Mouse (Mus musculus) CH12.LX (cell line): ENCODE measurements around the gene Ramp1. TPM values are rescaled to one million over a fixed set of nuclear protein-coding genes. Genes with fewer than 3 reads are reported as not detected.

ENCODE experiments used
- DNase-seq: peaks from one replicate; pipeline ENCODE4 v3.0.0-alpha.2; 2013; ENCODE audit errors: extremely low read depth
- H3K27ac ChIP-seq: 2 replicates; pipeline ENCODE4 v1.5.1; 2012; ENCODE audit warnings: low read depth, mild to moderate bottlenecking, control low read depth, moderate library complexity; ENCODE audit not compliant: insufficient read depth
- H3K27me3 ChIP-seq: replicated peaks from 2 replicates; pipeline ENCODE3; 2012; ENCODE audit warnings: inconsistent platforms
- H3K36me3 ChIP-seq, 2 experiments: replicated peaks in 1 of 2; 2 replicates each; pipeline versions ENCODE3 to v1.6.1; 2012; ENCODE audit warnings: inconsistent platforms in 1 of 2, low read length in 1 of 2, mild to moderate bottlenecking in 1 of 2, mixed read lengths in 1 of 2, moderate library complexity in 1 of 2; ENCODE audit not compliant: control insufficient read depth in 1 of 2, insufficient read depth in 1 of 2
- H3K4me1 ChIP-seq, 2 experiments: 2 replicates each; pipeline ENCODE4 v1.6.1; 2012; ENCODE audit warnings: inconsistent platforms in 1 of 2, moderate library complexity in 1 of 2; ENCODE audit not compliant: insufficient read depth in 2 of 2, control insufficient read depth in 1 of 2
- H3K4me2 ChIP-seq: 2 replicates; pipeline ENCODE4 v1.6.1; 2012; ENCODE audit warnings: low read depth, mild to moderate bottlenecking, control low read depth; ENCODE audit not compliant: poor library complexity, insufficient read depth, severe bottlenecking
- H3K4me3 ChIP-seq, 3 experiments: fragments of 150-350 bp in 1 of 3; sonication (generic) in 1 of 3; replicated peaks in 1 of 3; 2 replicates each; pipeline versions ENCODE3 to v1.5.1; 2011 to 2012; ENCODE audit warnings: low read depth in 2 of 3, low read length in 2 of 3, mild to moderate bottlenecking in 2 of 3, moderate library complexity in 2 of 3, control low read depth in 1 of 3, improper control_type of control experiment in 1 of 3, inconsistent platforms in 1 of 3, mixed read lengths in 1 of 3; ENCODE audit not compliant: poor library complexity in 1 of 3
- H3K79me2 ChIP-seq: replicated peaks from 2 replicates; pipeline ENCODE4 v1.6.1; 2012; ENCODE audit warnings: mild to moderate bottlenecking, moderate library complexity; ENCODE audit not compliant: control insufficient read depth, poor library complexity, insufficient read depth, severe bottlenecking; ENCODE audit errors: extremely low read depth
- H3K9ac ChIP-seq: 2 replicates; pipeline ENCODE4 v1.6.1; 2012; ENCODE audit warnings: low read depth, mild to moderate bottlenecking, control low read depth, moderate library complexity; ENCODE audit not compliant: insufficient read depth
- H3K9me3 ChIP-seq: replicated peaks from 2 replicates; pipeline ENCODE3; 2012; ENCODE audit warnings: low read length, inconsistent platforms, mixed read lengths
- BHLHE40 ChIP-seq: IDR thresholded peaks from 2 replicates; pipeline ENCODE4 v1.6.1; 2011; ENCODE audit warnings: mild to moderate bottlenecking, low read depth, low read length, improper control_type of control experiment
- CHD2 ChIP-seq: IDR thresholded peaks from 2 replicates; pipeline ENCODE4 v1.6.1; 2011; ENCODE audit warnings: low read length, improper control_type of control experiment
- E2F4 ChIP-seq: IDR thresholded peaks from 2 replicates; pipeline ENCODE4 v1.6.1; 2011; ENCODE audit warnings: low read depth, low read length, improper control_type of control experiment; ENCODE audit not compliant: insufficient replicate concordance
- ELF1 ChIP-seq: IDR thresholded peaks from 2 replicates; pipeline ENCODE4 v1.6.1; 2014; ENCODE audit warnings: low read depth, mild to moderate bottlenecking, inconsistent platforms, low read length, improper control_type of control experiment
- GABPA ChIP-seq: IDR thresholded peaks from 2 replicates; pipeline ENCODE4 v1.6.1; 2012; ENCODE audit warnings: low read depth, low read length, improper control_type of control experiment, inconsistent platforms; ENCODE audit not compliant: insufficient replicate concordance
- IRF4 ChIP-seq: IDR thresholded peaks from 2 replicates; pipeline ENCODE4 v1.6.1; 2014; ENCODE audit warnings: low read depth, mild to moderate bottlenecking, inconsistent platforms, low read length, improper control_type of control experiment
- KAT2A ChIP-seq: IDR thresholded peaks from 2 replicates; pipeline ENCODE4 v1.6.1; 2012; ENCODE audit warnings: low read length, improper control_type of control experiment, inconsistent platforms; ENCODE audit not compliant: insufficient replicate concordance
- MAFK ChIP-seq: IDR thresholded peaks from 2 replicates; pipeline ENCODE4 v1.6.1; 2011; ENCODE audit warnings: low read length, improper control_type of control experiment; ENCODE audit not compliant: insufficient replicate concordance
- MXI1 ChIP-seq: IDR thresholded peaks from 2 replicates; pipeline ENCODE4 v1.6.1; 2011; ENCODE audit warnings: mild to moderate bottlenecking, low read depth, low read length, improper control_type of control experiment
- NELFE ChIP-seq: IDR thresholded peaks from 2 replicates; pipeline ENCODE4 v1.6.1; 2011; ENCODE audit warnings: low read depth, low read length, improper control_type of control experiment
- NRF1 ChIP-seq: IDR thresholded peaks from 2 replicates; pipeline ENCODE4 v1.6.1; 2014; ENCODE audit warnings: low read depth, mild to moderate bottlenecking, inconsistent platforms, low read length, improper control_type of control experiment, moderate library complexity
- PAX5 ChIP-seq: IDR thresholded peaks from 2 replicates; pipeline ENCODE4 v1.6.1; 2012; ENCODE audit warnings: low read length, inconsistent platforms, mixed read lengths
- POLR2AphosphoS2 ChIP-seq: IDR thresholded peaks from 2 replicates; pipeline ENCODE4 v1.6.1; 2011; ENCODE audit warnings: low read depth, low read length, improper control_type of control experiment
- RAD21 ChIP-seq: IDR thresholded peaks from 2 replicates; pipeline ENCODE4 v1.6.1; 2011; ENCODE audit warnings: low read depth, mild to moderate bottlenecking, low read length, improper control_type of control experiment, moderate library complexity
- TCF12 ChIP-seq: IDR thresholded peaks from 2 replicates; pipeline ENCODE4 v1.6.1; 2014; ENCODE audit warnings: low read depth, mild to moderate bottlenecking, inconsistent platforms, low read length, improper control_type of control experiment
- UBTF ChIP-seq: IDR thresholded peaks from 2 replicates; pipeline ENCODE4 v1.6.1; 2012; ENCODE audit warnings: low read depth, mild to moderate bottlenecking, inconsistent platforms, low read length, improper control_type of control experiment, moderate library complexity
- USF2 ChIP-seq: conservative IDR thresholded peaks from 2 replicates; pipeline ENCODE4 v1.6.1; 2011; ENCODE audit warnings: low read depth, low read length, improper control_type of control experiment
- ZMIZ1 ChIP-seq: IDR thresholded peaks from 2 replicates; pipeline ENCODE4 v1.6.1; 2012; ENCODE audit warnings: low read depth, mild to moderate bottlenecking, inconsistent platforms, low read length, improper control_type of control experiment
- ZNF384 ChIP-seq: IDR thresholded peaks from 2 replicates; pipeline ENCODE4 v1.6.1; 2012; ENCODE audit warnings: low read depth, low read length, improper control_type of control experiment, inconsistent platforms
- dilution Hi-C: fragments of 300-500 bp; cut with MboI; formaldehyde crosslinking; loops from 2 replicates; pipeline ENCODE4 v1.14.3; 2020; ENCODE audit warnings: low sequenced_read_pairs; ENCODE audit not compliant: extremely low pct_unique_long_range_greater_than_20kb, extremely low pct_ligation_motif_present
- in situ Hi-C: fragments of 300-500 bp; cut with MboI; formaldehyde crosslinking; loops from 3 replicates; pipeline ENCODE4 v1.14.3; 2019; ENCODE audit warnings: low sequenced_read_pairs, low pct_ligation_motif_present, low pct_unique_long_range_greater_than_20kb, mixed read lengths
- polyA plus RNA-seq: library from polyadenylated mRNA; unstranded; fragments of >175 nt; gene quantifications from 2 replicates; pipeline ENCODE4 v1.2.1, GENCODE M21; 2012; ENCODE audit warnings: low read depth; ENCODE audit not compliant: insufficient read length
- total RNA-seq, 2 experiments: library from RNA; depleted of rRNA; stranded (reverse); fragments of 300-350 nt in 1 of 2; fragments of >200 nt in 1 of 2; gene quantifications; 2 replicates each; pipeline ENCODE4 v1.2.3; 2012 to 2014

The Ramp1 gene
- total RNA-seq (2012; rRNA removed) (not detected in 2 replicates), total RNA-seq (2014; rRNA removed) (not detected in 2 replicates), polyA plus RNA-seq (not detected in 2 replicates)

- no peak within 1 kb of the TSS for H3K4me2 ChIP-seq
- TF ChIP-seq ZMIZ1 (no peak), UBTF (no peak), PAX5 (no peak), KAT2A (no peak), NRF1 (no peak), ELF1 (no peak), IRF4 (no peak), RAD21 (no peak), MAFK (no peak), CHD2 (no peak), E2F4 (no peak), TCF12 (no peak), USF2 (no peak), MXI1 (no peak), POLR2AphosphoS2 (no peak), ZNF384 (no peak), BHLHE40 (no peak), NELFE (no peak)
- TF ChIP-seq, all 38 proteins: peak for 0
- Histone ChIP-seq H3K9ac (no peak within 1 kb of the TSS), H3K9me3 (no peaks in the 10 kb centered on the region), H3K36me3 (no peaks in the 10 kb centered on the region), H3K27ac (no peak within 1 kb of the TSS), H3K27me3 (peaks cover 2% of the 10 kb centered on the region), H3K79me2 (no peaks in the 10 kb centered on the region), H3K4me1 (no peaks in the 10 kb centered on the region; a peak in 1 of 4 replicates), H3K4me3 (no peak within 1 kb of the TSS)
- dilution Hi-C loops (no loop called here), in situ Hi-C loops (loop anchor here (5.0 to 10.0 kb wide), 2 partner anchors 38 to 65 kb away; no protein-coding TSS in a partner anchor)
- DNase-seq = no peak
Observed at GRCm38 (mm10) chr1:91179533-91180173, at the start of gene Ramp1. Gene Ramp1, plus strand, starts transcription at chr1:91179822.

GRCm38 (mm10) chr1:91137036-91137435, 42.6 kb upstream of the Ramp1 start:
- in situ Hi-C loops = no loop called here
- Histone ChIP-seq H3K9ac (no peak overlapping the region), H3K79me2 (no peaks in the 10 kb centered on the region), H3K9me3 (no peaks in the 10 kb centered on the region), H3K4me3 (no peak overlapping the region), H3K36me3 (no peaks in the 10 kb centered on the region), H3K4me1 (no peaks in the 10 kb centered on the region), H3K27me3 (no peaks in the 10 kb centered on the region)
- dilution Hi-C loops = no loop called here
- no peak for DNase-seq
- no peak for TF ChIP-seq TCF12
- TF ChIP-seq GABPA = no peak
- TF ChIP-seq, all 38 proteins: peak for 0
- no peak overlapping the region for H3K27ac ChIP-seq
- no peak overlapping the region for H3K4me2 ChIP-seq
